Mouse (Mus musculus) left cerebral cortex, postnatal 36 days (tissue): ENCODE data around the gene Wars2. TPM values are rescaled to one million over a fixed set of nuclear protein-coding genes. Genes with fewer than 3 reads are reported as not detected.

Experiments used
- DNase-seq, 2 experiments: peaks; one replicate each; pipeline ENCODE4 v3.0.0; 2021 to 2022; ENCODE audit warnings: low spot score in 2 of 2, mixed read lengths in 1 of 2
- intact Hi-C: fragments of 180-260 bp; cut with DNase I; formaldehyde crosslinking; loops from one replicate; pipeline ENCODE4 v1.15.1; 2025
- total RNA-seq, 2 experiments: library from RNA; stranded (reverse); gene quantifications; 2 replicates each; pipeline ENCODE4 v1.2.3; 2021

The Wars2 gene
- total RNA-seq, 2 experiments from 2014 or later: 6.4 to 8.6 TPM

GRCm38 (mm10) chr3:99242481-99242880 is 101.6 kb downstream of the Wars2 start:
- intact Hi-C loops: no loop called here
- DNase-seq: no peak

- intact Hi-C loops: no loop called here
- DNase-seq: no peak
Observed at GRCm38 (mm10) chr3:99245341-99245740, 104.5 kb downstream of the Wars2 start.

GRCm38 (mm10) chr3:99246629-99247028 is 105.8 kb downstream of the Wars2 start:
- intact Hi-C loops: no loop called here
- DNase-seq: no peak

- intact Hi-C loops: no loop called here
- no peak for DNase-seq
Observed at GRCm38 (mm10) chr3:99247586-99247985, 106.7 kb downstream of the Wars2 start.

DNA sequence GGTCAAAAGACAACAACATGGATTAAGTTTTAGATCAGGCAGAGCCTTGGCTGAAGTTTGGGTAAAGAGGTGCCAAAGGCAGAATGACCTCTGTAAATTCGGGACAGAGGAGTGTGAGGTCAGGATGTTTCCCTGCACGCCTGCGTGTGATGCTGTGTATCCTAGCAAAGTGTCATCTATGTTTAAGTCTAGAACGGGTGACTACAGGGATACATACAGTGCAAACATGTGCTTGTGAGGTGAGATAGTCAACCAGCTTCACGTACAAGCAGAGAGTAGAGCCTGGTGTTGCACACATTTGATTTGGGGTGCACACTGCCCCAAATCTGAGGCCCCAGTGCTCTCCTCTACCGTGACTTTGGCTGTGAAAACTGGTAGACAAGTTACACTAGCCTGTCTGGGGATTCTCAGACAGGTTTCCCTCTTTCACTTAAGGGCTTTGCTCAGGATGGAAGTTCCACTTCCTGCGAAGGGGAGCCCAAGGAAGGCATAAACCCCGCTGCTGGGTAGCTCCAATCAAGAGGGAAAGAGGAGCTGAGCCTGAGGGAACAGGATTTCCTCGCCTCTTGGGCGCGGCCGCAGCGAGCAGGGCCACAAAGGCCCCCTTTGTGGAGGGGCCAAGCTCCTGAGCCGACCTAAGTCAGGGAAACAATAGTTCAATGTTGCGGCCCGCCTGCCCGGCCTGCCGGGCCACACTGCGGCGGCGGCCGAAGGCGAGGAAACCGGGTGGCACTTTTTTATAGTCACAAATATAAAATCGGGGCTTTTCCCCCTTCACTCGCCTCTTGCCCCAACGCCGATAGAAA is 107.3 kb downstream of the Wars2 start:
- intact Hi-C loops: no loop called here
- DNase-seq: no peak

DNA sequence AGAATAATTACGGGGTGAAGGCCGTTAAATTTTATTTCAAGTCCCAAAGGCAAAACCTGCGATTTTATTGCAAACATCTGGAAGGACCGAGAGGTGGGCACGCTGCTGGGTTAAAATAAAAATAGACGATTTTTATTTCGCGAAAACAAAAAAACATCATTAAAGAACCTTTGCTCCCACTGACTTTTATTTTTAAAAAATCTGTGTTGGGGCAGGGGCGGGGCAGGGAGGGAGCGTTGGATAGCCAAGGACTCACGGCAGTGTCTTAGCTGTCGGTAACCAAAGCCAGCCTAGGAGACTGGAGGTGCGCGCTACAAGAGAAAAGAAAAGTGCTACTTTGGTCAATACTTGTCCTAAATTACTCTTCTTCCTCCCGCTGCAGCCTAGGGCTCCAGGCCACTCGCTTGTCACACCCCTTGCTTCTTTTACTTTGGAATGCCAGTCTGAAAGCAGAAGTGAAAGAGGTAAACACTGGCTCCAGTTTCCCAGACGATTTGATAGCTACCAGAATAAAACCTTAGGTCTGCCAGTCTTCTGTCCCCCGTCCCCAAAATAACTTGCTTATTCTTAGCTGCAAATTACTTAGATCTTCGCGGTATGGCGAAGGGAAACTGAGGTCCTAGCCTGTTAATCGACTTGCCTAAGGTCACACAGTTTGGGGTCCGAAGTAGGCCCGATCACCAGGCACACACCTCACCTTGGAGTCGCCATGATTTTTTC is 108.1 kb downstream of the Wars2 start:
- DNase-seq: no peak
- intact Hi-C loops: no loop called here

DNA sequence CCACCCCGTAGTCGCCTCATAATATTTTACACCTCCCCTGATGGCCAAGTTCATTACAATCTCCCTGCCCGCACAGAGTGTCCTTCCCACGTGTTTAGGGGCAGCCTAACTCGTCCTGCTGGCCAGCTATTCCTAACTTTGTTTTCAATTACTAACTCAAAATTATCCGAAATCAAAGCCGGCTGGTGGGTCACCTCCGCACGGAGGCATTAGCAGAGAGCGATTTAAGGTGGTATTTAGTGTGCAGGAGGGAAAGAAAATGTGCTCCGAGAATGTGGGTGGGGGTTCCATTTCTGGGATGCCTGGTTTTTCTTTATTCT is 108.6 kb downstream of the Wars2 start:
- DNase-seq: no peak
- intact Hi-C loops: no loop called here

DNA sequence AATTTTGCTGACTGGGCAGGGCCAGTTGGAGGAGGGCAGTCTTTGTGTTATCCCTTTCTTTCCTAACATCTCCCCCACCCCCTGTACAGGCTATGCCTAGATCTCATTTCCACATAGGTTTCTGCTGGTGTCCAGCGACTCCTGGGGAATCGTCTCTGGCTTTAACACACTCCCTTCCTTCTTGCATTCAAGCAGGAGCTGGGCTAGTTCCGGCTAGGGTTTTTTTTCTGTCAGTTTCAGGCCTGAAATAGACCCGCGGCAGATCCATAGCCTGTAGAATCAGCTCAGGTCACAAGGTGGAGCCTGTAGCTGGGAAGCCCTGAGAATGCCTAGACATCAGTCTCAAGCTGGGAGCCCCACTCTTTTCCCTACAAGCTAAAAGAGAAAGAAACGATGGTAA is 109.0 kb downstream of the Wars2 start:
- DNase-seq: no peak
- intact Hi-C loops: no loop called here

- no peak for DNase-seq
- intact Hi-C loops: no loop called here
Observed at GRCm38 (mm10) chr3:99251271-99252165, 110.7 kb downstream of the Wars2 start.

- no peak for DNase-seq
- intact Hi-C loops: no loop called here
Observed at GRCm38 (mm10) chr3:99252461-99253091, 111.7 kb downstream of the Wars2 start.

GRCm38 (mm10) chr3:99253092-99253488 is 112.2 kb downstream of the Wars2 start:
- intact Hi-C loops: no loop called here
- no peak for DNase-seq

DNA sequence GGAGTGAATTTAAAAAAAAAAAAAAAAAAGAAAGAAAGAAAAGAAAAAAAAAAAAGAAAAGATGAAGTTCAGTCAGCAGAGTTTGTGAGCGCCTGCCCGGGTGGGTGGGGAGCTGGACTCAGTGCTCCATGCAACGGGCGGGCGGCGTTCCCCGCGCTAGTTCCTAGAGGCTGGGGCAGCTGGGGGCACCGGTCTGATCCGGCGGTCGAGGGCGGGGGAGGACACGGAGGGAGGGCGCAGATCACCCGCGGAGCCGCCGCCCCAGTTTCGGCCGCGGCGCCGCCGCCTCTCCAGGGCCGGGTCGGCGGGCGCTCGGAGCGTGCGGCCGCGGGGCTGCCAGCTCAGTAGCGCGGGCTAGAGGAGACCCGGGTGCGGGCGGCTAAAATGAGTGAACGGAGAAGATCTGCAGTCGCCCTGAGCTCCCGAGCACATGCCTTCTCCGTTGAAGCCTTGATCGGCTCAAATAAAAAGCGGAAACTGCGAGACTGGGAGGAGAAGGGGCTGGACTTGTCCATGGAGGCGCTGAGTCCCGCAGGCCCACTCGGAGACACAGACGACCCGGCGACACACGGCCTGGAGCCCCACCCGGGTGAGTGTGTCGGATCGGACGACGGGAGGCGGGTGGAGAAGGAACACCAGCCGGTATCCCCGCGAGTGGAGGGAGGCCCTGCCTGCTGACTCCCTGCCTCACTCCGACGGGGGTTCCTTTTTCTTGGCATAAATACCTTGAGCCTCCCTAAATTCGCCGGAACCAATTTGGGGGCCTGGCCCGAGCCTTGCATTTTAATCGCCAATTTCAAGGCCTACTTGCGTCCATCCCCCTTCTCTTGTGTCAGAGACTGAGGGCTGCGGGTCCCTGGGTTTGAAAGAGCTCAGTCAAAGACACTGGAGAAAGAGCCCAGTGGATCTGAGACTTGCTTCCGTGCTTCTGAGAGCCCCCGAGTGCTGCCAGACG is 112.9 kb downstream of the Wars2 start:
- intact Hi-C loops: no loop called here
- DNase-seq: no peak

DNA sequence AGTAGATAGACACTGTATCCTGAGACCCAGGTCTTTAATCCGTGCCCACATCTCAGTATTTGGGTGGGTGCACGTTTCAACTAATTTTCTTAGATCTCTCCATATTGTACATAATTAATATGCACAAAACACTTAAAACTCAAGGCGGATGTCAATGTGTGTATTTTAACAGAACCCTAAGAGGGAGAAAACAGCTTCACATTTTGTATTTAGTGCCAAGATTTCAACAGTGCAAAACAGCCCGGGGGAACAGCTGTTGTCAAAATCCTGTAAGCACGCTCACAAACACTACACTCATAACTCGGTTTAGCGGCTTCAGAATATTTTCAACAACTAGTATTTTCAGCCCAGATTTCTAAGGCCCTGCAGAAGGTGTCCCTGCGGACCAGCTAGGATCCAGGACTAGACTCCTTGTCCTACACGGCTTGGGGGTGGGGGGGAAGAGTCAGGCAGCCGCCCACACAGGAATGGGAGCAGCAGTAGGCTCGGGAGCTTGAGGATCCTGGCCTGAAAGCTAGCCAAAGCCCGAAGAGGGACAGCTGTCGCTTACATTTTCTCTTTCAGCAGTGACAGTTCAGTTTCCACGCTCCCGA is 113.8 kb downstream of the Wars2 start:
- intact Hi-C loops: no loop called here

GRCm38 (mm10) chr3:99255411-99256365 is 114.8 kb downstream of the Wars2 start:
- DNase-seq: no peak
- intact Hi-C loops: loop anchor here (2.0 kb wide), 1 partner anchor 19 kb away; no protein-coding TSS in a partner anchor

More for the DNA sequence above, 113.8 kb downstream of the Wars2 start:
- DNase-seq: no peak

- DNase-seq: no peak
- intact Hi-C loops: loop anchor here (2.0 kb wide), 1 partner anchor 20 kb away; no protein-coding TSS in a partner anchor
Observed at GRCm38 (mm10) chr3:99256366-99256750, 115.5 kb downstream of the Wars2 start.

- intact Hi-C loops: loop anchor here (2.0 kb wide), 1 partner anchor 20 kb away; no protein-coding TSS in a partner anchor
- no peak for DNase-seq
Observed at GRCm38 (mm10) chr3:99256766-99257165, 115.9 kb downstream of the Wars2 start.
